Mouse (Mus musculus) limb, embryonic 14.5 days (tissue): ENCODE measurements at regions not wholly inside any gene's neighbourhood (a gene's known extent, or its start where the extent isn't known, plus 50 kb on each side); places are given as distances from the start of the nearest gene placed in this dataset.
A peak's percentile ranks its signal among the peaks of the same experiment; 100 is the strongest.

Experiments used
- ATAC-seq: fragments of 200-750 bp; cut with Nextera tagmentation; 2 replicates; pipeline ENCODE4 v1.8.0; 2017; ENCODE audit warnings: low read depth, moderate number of reproducible peaks, moderate TSS enrichment; ENCODE audit not compliant: low FRiP score
- DNase-seq: peaks from one replicate; pipeline ENCODE4 v3.0.0-alpha.2; 2015; ENCODE audit warnings: low spot score
- H3K27ac ChIP-seq: fragments of 300-500 bp; sonication (generic); replicated peaks from 2 replicates; pipeline ENCODE4 v1.5.1; 2014; ENCODE audit warnings: low read depth, mild to moderate bottlenecking, low read length, moderate library complexity, mixed read lengths
- H3K27me3 ChIP-seq: fragments of 300-500 bp; sonication (generic); 2 replicates; pipeline ENCODE4 v1.6.1; 2014; ENCODE audit warnings: low read length, mixed read lengths; ENCODE audit not compliant: control insufficient read depth, insufficient read depth
- H3K36me3 ChIP-seq: fragments of 300-500 bp; sonication (generic); 2 replicates; pipeline ENCODE4 v1.6.1; 2014; ENCODE audit warnings: mild to moderate bottlenecking, low read length, moderate library complexity, mixed read lengths; ENCODE audit not compliant: control insufficient read depth, insufficient read depth
- H3K4me1 ChIP-seq: fragments of 300-500 bp; sonication (generic); 2 replicates; pipeline ENCODE4 v1.6.1; 2014; ENCODE audit warnings: antibody characterized with exemption, low read length, mixed read lengths; ENCODE audit not compliant: control insufficient read depth, insufficient read depth
- H3K4me2 ChIP-seq: fragments of 300-500 bp; sonication (generic); replicated peaks from 2 replicates; pipeline ENCODE4 v1.6.1; 2014; ENCODE audit warnings: low read depth, mild to moderate bottlenecking, low read length, moderate library complexity; ENCODE audit not compliant: severe bottlenecking
- H3K4me3 ChIP-seq: fragments of 300-500 bp; sonication (generic); replicated peaks from 2 replicates; pipeline ENCODE4 v1.5.1; 2014; ENCODE audit warnings: low read length
- H3K9ac ChIP-seq: fragments of 300-500 bp; sonication (generic); 2 replicates; pipeline ENCODE4 v1.6.1; 2014; ENCODE audit warnings: mild to moderate bottlenecking, low read depth, low read length, moderate library complexity; ENCODE audit not compliant: severe bottlenecking
- H3K9me3 ChIP-seq: fragments of 300-500 bp; sonication (generic); 2 replicates; pipeline ENCODE4 v1.6.1; 2016; ENCODE audit warnings: low read length; ENCODE audit not compliant: control insufficient read depth
- POLR2A ChIP-seq: fragments of 200-500 bp; IDR thresholded peaks from 2 replicates; pipeline ENCODE4 v1.8.0; 2012; ENCODE audit warnings: inconsistent platforms, mild to moderate bottlenecking, moderate library complexity, borderline replicate concordance; ENCODE audit not compliant: insufficient read depth, insufficient read length; ENCODE audit errors: extremely low read depth
- WGBS: fragments of 180-500 bp; shearing (Covaris S2); extraction: QIAGEN DNeasy Blood & Tissue Kit; methylation state at CpG from one replicate; pipeline ENCODE4 v1.1.7; 2014; 5-methylcytosine and 5-hydroxymethylcytosine counted together

DNA sequence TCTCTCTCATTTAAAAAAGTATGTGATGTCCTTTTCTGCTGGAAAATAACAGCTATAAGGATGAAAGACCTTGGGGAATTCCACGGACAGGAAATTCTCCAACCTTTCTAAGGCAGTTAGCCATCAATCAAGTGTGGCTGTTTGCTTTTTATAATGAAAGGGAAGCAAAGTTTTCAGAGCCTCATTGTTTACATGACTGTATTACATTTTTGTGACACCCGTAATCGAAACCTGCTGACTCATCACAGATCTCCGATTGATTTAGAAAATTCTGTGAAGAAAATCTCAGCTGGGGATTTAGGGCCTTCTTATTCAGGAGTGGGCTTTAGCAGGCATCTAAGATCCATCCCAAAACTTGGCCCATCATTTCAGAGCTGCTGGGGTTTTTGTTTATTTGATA, 72.4 kb upstream of the Mpp6 start:
- 0 out of 2 replicates have a peak, but pooled peaks cover 6% of the 10 kb centered on the region for H3K4me1 ChIP-seq
- H3K4me3 ChIP-seq, result no peak overlapping the region
- no peak overlapping the region for H3K4me2 ChIP-seq
- no peaks in the 10 kb centered on the region for H3K27me3 ChIP-seq
- no peak overlapping the region for H3K27ac ChIP-seq
- H3K36me3 ChIP-seq, result no peaks in the 10 kb centered on the region
- no peak for ATAC-seq
- H3K9me3 ChIP-seq, result no peaks in the 10 kb centered on the region
- no peak for DNase-seq
- WGBS, result 49% methylated on average over 4 of the region's 4 CpGs
- no peak overlapping the region for H3K9ac ChIP-seq
- no peak for TF ChIP-seq POLR2A

DNA sequence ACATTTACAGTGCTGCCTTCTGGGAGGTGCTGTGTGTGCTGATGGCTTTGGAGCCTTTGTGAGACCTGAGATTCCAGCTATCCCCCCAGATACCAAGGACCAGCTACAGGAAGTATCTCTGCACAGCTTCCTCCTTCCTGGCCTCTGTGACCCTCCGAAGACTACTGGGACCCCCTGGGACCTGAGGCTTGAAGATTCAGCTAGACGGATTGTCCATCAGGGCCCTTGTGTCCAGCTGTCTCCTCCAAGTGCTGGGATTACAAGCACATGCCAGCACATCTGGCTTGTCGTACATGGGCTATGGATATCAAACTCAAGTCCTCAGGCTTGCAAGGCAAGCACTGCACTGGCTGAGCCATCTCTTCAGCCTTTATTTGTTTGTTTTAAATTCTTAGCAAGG, 71.7 kb upstream of the Mpp6 start:
- H3K27ac ChIP-seq, result no peak overlapping the region
- DNase-seq, result no peak
- no peak for TF ChIP-seq POLR2A

GRCm38 (mm10) chr6:50041044-50041443, 69.0 kb upstream of the Mpp6 start:
- Histone ChIP-seq H3K4me2 (no peak overlapping the region), H3K27ac (no peak overlapping the region), H3K27me3 (no peaks in the 10 kb centered on the region), H3K36me3 (no peaks in the 10 kb centered on the region), H3K9ac (no peak overlapping the region), H3K4me3 (no peak overlapping the region), H3K9me3 (no peaks in the 10 kb centered on the region), H3K4me1 (no peaks in the 10 kb centered on the region)
- TF ChIP-seq POLR2A, result no peak
- WGBS, result 70% methylated on average over 10 of the region's 10 CpGs
- no peak for ATAC-seq
- DNase-seq, result no peak

More for the DNA sequence above, 71.7 kb upstream of the Mpp6 start:
- Histone ChIP-seq H3K9me3 (no peaks in the 10 kb centered on the region), H3K27me3 (no peaks in the 10 kb centered on the region), H3K4me1 (0 out of 2 replicates have a peak, but pooled peaks cover 3% of the 10 kb centered on the region), H3K4me2 (no peak overlapping the region), H3K36me3 (no peaks in the 10 kb centered on the region), H3K4me3 (no peak overlapping the region), H3K9ac (no peak overlapping the region)
- WGBS, result 51% methylated on average over 3 of the region's 3 CpGs
- peak; percentile 37; the same call in 1 of the 2 replicates for ATAC-seq

DNA sequence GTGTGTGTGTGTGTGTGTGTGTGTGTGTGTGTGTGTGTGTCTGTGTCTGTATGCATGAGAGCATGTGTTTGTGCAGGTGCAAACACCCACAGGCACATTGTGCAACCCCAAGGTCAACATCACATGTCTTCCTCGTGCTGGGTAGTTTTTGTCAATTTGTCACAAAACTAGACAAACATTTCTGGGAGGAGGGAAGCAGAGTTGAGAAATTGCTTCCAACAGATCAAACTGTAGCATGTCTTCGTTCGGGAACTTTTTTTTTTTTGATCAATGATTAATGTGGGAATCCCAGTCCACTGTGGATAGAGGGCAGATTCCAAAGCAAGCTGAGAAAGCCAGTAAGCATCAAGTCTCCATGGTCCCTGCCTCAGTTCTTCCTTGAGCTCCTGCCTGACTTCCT, 67.9 kb upstream of the Mpp6 start:
- no peaks in the 10 kb centered on the region for H3K4me1 ChIP-seq
- no peak for TF ChIP-seq POLR2A
- no peak overlapping the region for H3K4me2 ChIP-seq
- H3K9me3 ChIP-seq, result no peaks in the 10 kb centered on the region
- DNase-seq (no peak), ATAC-seq (no peak)
- 65% methylated on average over 3 of the region's 3 CpGs for WGBS
- H3K9ac ChIP-seq, result no peak overlapping the region
- H3K36me3 ChIP-seq, result no peaks in the 10 kb centered on the region
- H3K4me3 ChIP-seq, result no peak overlapping the region
- 0 out of 2 replicates have a peak, but pooled peaks cover 3% of the 10 kb centered on the region for H3K27me3 ChIP-seq
- H3K27ac ChIP-seq, result no peak overlapping the region

GRCm38 (mm10) chr6:50044165-50044564, 65.9 kb upstream of the Mpp6 start:
- no peak for TF ChIP-seq POLR2A
- Histone ChIP-seq H3K4me2 (no peak overlapping the region), H3K4me3 (no peak overlapping the region), H3K9ac (no peak overlapping the region), H3K9me3 (no peaks in the 10 kb centered on the region), H3K4me1 (no peaks in the 10 kb centered on the region), H3K27ac (no peak overlapping the region), H3K36me3 (no peaks in the 10 kb centered on the region), H3K27me3 (0 out of 2 replicates have a peak, but pooled peaks cover 3% of the 10 kb centered on the region)
- ATAC-seq (no peak), DNase-seq (no peak)
- 82% methylated on average over 1 of the region's 1 CpGs for WGBS

DNA sequence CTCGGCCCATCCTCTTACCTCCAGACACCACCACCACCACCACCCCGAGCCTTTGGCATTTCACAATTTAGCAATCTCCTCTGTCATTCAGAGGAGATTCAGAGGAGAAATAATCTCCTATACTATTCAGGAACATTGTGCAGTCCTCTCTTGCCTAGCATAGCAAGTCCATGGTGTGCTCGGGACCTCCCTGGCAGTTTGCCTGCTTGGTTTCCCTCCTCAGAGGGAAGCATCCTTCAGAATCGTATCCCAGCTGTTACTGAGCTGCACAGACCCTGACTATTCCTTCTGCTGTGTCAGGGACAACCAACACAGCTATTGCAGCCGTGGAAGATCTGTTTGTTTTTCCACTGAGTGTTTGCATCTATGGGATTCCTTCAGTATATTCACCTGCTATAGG, 63.3 kb upstream of the Mpp6 start:
- no peaks in the 10 kb centered on the region for H3K36me3 ChIP-seq
- H3K9ac ChIP-seq, result no peak overlapping the region
- no peak for TF ChIP-seq POLR2A
- ATAC-seq, result no peak
- H3K4me3 ChIP-seq, result no peak overlapping the region
- 71% methylated on average over 5 of the region's 5 CpGs for WGBS
- no peaks in the 10 kb centered on the region for H3K9me3 ChIP-seq
- H3K4me1 ChIP-seq, result no peaks in the 10 kb centered on the region
- H3K27ac ChIP-seq, result no peak overlapping the region
- no peak overlapping the region for H3K4me2 ChIP-seq
- 0 out of 2 replicates have a peak, but pooled peaks cover 3% of the 10 kb centered on the region for H3K27me3 ChIP-seq
- no peak for DNase-seq
